Mouse (Mus musculus) intestine, embryonic 16.5 days (tissue): ENCODE measurements at regions not wholly inside any gene's neighbourhood (a gene's known extent, or its start where the extent isn't known, plus 50 kb on each side); places are given as distances from the start of the nearest gene placed in this dataset.

ENCODE experiments used
- ATAC-seq: fragments of 200-750 bp; cut with Nextera tagmentation; 2 replicates; pipeline ENCODE4 v1.8.0; 2017; ENCODE audit warnings: moderate TSS enrichment, moderate library complexity
- H3K27ac ChIP-seq: fragments of 300-500 bp; sonication (generic); 2 replicates; pipeline ENCODE4 v1.5.1; 2014; ENCODE audit warnings: mild to moderate bottlenecking, low read length
- H3K27me3 ChIP-seq: fragments of 300-500 bp; sonication (generic); replicated peaks from 2 replicates; pipeline ENCODE4 v1.6.1; 2014; ENCODE audit warnings: low read length, control low read depth, mixed read lengths; ENCODE audit not compliant: control insufficient read depth, insufficient read depth
- H3K36me3 ChIP-seq: fragments of 300-500 bp; sonication (generic); 2 replicates; pipeline ENCODE4 v1.6.1; 2014; ENCODE audit warnings: low read length, control low read depth; ENCODE audit not compliant: control insufficient read depth, insufficient read depth
- H3K4me1 ChIP-seq: fragments of 300-500 bp; sonication (generic); 2 replicates; pipeline ENCODE4 v1.6.1; 2014; ENCODE audit warnings: low read length, control low read depth, mixed read lengths; ENCODE audit not compliant: control insufficient read depth, insufficient read depth
- H3K4me2 ChIP-seq: fragments of 300-500 bp; sonication (generic); 2 replicates; pipeline ENCODE4 v1.6.1; 2014; ENCODE audit warnings: low read depth, low read length, control low read depth
- H3K4me3 ChIP-seq: fragments of 300-500 bp; sonication (generic); 2 replicates; pipeline ENCODE4 v1.5.1; 2014; ENCODE audit warnings: mild to moderate bottlenecking, low read length
- H3K9ac ChIP-seq: fragments of 300-500 bp; sonication (generic); 2 replicates; pipeline ENCODE4 v1.6.1; 2014; ENCODE audit warnings: low read depth, low read length
- H3K9me3 ChIP-seq: fragments of 300-500 bp; sonication (generic); 2 replicates; pipeline ENCODE4 v1.6.1; 2016; ENCODE audit warnings: low read length, control low read depth; ENCODE audit not compliant: control insufficient read depth
- WGBS: fragments of 180-500 bp; shearing (Covaris S2); extraction: QIAGEN DNeasy Blood & Tissue Kit; methylation state at CpG from one replicate; pipeline ENCODE4 v1.1.7; 2014; 5-methylcytosine and 5-hydroxymethylcytosine counted together

DNA sequence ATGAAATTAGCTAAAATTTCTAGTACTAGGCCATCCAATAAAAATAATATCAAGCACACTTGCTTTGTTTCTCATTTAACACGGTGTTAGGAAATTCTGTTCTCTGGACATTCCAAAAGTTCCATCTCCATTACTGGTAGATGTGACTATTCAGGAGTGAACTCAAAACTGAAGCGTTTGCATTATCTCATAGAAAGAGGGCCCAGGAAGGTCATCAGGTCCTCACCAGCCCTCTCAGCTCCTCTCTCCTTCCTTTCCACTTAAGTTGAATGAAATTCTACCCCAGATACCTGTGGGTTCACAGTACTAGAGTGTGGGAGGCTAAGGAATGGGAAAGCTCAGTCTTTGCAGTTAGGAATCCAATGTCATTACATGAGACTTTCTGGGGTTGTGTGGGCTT, 185.2 kb upstream of the Adgrl4 start:
- H3K9ac ChIP-seq: no peak overlapping the region
- WGBS: 63% methylated on average over 2 of the region's 2 CpGs
- H3K27me3 ChIP-seq: no peaks in the 10 kb centered on the region
- H3K4me3 ChIP-seq: no peak overlapping the region
- no peak overlapping the region for H3K27ac ChIP-seq
- H3K4me1 ChIP-seq: no peaks in the 10 kb centered on the region
- H3K36me3 ChIP-seq: no peaks in the 10 kb centered on the region
- H3K9me3 ChIP-seq: no peaks in the 10 kb centered on the region
- no peak overlapping the region for H3K4me2 ChIP-seq
- no peak for ATAC-seq

DNA sequence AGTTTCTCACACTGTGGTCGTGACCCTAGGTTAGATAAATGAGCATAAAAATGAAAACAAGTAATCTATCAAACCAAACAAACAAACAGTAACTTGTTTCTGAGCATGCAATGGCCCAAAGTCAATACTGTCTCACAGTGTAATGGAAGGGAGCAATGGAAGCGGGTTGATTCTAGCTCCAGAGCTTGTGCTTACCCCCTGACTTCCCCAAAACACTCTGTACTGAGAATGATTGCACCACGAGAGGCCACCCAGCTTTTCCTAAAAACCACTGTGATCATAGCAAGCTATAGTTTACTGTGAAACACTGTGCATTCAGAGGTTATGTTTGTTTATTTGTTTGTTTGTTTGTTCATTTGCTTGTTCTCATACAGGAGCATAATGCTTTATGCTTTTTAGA, 174.9 kb upstream of the Adgrl4 start:
- 74% methylated on average over 3 of the region's 3 CpGs for WGBS
- no peaks in the 10 kb centered on the region for H3K4me1 ChIP-seq
- no peaks in the 10 kb centered on the region for H3K9me3 ChIP-seq
- H3K4me2 ChIP-seq: no peak overlapping the region
- H3K27me3 ChIP-seq: no peaks in the 10 kb centered on the region
- no peak overlapping the region for H3K9ac ChIP-seq
- no peak overlapping the region for H3K27ac ChIP-seq
- H3K36me3 ChIP-seq: no peaks in the 10 kb centered on the region
- no peak overlapping the region for H3K4me3 ChIP-seq
- no peak for ATAC-seq

- Histone ChIP-seq H3K9me3 (no peaks in the 10 kb centered on the region), H3K9ac (no peak overlapping the region), H3K4me1 (no peaks in the 10 kb centered on the region), H3K4me2 (no peak overlapping the region), H3K27ac (no peak overlapping the region), H3K4me3 (no peak overlapping the region), H3K27me3 (no peaks in the 10 kb centered on the region), H3K36me3 (no peaks in the 10 kb centered on the region)
- no peak for ATAC-seq
- WGBS: 14% methylated on average over 2 of the region's 2 CpGs
Measured at GRCm38 (mm10) chr3:151265658-151266057, 172.0 kb upstream of the Adgrl4 start.

DNA sequence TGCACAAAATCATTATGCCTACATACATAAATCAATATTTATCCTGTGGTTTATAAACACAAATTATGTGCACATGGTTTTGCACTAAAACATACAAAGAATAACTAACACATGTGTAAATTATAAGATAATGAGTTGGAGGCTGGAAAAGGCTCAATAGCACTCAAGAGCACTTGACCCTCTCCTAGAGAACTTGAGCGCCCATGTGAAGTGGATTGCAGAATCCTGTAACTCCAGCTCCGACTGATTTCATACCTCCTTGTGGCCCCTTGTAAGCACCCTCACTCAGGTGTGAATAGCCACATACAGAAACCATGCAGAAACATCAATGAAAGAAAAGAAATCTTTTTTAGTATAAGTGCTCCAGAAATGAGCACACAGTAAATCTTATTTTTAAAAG, 168.2 kb upstream of the Adgrl4 start:
- Histone ChIP-seq H3K4me2 (no peak overlapping the region), H3K9ac (no peak overlapping the region), H3K4me1 (no peaks in the 10 kb centered on the region), H3K9me3 (no peaks in the 10 kb centered on the region), H3K36me3 (no peaks in the 10 kb centered on the region), H3K27me3 (no peaks in the 10 kb centered on the region), H3K27ac (no peak overlapping the region), H3K4me3 (no peak overlapping the region)
- no peak for ATAC-seq
- 63% methylated on average over 2 of the region's 2 CpGs for WGBS

DNA sequence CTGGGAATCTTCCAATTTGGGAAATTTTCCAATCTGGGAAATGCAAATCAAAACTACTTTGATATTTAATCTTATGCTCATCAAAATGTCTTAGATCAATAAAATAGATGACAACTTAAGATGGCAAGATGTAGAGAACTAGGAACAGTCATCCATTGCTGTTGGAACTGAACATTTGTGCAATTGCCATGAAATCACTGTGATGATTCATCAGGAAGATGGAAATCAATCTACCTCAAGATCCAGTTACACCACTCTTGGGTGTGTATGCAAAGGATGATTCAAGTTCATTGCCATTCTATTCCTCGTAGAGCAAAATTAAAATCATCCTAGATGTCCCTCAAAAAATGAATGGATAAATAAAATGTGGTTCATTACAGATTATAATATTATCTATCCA, 153.9 kb upstream of the Adgrl4 start:
- no peak overlapping the region for H3K4me2 ChIP-seq
- H3K4me1 ChIP-seq: no peaks in the 10 kb centered on the region
- H3K36me3 ChIP-seq: no peaks in the 10 kb centered on the region
- H3K9ac ChIP-seq: no peak overlapping the region
- no peak overlapping the region for H3K27ac ChIP-seq
- H3K9me3 ChIP-seq: no peaks in the 10 kb centered on the region
- H3K27me3 ChIP-seq: no peaks in the 10 kb centered on the region
- no peak for ATAC-seq
- WGBS: 89% methylated on average over 1 of the region's 1 CpGs
- H3K4me3 ChIP-seq: no peak overlapping the region

DNA sequence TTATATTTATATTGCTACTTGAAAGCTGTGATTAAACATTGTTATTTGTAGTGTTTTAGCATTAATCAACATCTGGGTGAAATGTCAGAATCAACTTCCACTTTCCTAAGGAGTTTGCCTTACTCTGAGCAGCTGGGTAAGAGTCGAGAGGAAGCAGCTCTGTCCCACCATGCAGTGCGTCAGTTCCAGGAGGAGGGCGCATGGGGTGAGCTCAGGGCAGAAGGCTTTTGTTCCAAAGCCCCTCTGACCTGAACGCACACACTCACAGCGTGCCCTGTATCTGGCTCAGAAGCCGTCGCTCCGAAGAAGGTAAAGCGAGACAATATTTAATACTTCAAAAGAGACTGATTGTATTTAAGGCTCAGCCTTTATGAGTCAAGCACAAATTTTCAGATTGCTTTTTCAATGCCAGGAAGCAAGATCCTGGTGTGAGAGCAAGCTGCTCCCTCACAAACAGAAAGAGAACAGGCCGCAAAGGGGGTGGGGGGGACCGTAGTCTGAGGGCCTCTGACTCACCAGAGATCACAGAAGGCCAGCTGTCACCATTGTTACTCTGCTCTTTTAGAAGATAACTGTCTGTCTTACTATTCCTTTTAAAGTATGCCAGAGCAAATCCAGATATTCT, 143.6 kb upstream of the Adgrl4 start:
- 0 out of 2 replicates have a peak, but pooled peaks have one; percentile 53 for ATAC-seq
- no peak overlapping the region for H3K9ac ChIP-seq
- 40% methylated on average over 11 of the region's 11 CpGs for WGBS
- 0 out of 2 replicates have a peak, but pooled peaks cover 3% of the 10 kb centered on the region for H3K4me1 ChIP-seq
- H3K4me3 ChIP-seq: no peak overlapping the region
- H3K4me2 ChIP-seq: no peak overlapping the region
- H3K27me3 ChIP-seq: no peaks in the 10 kb centered on the region
- no peak overlapping the region for H3K27ac ChIP-seq
- no peaks in the 10 kb centered on the region for H3K36me3 ChIP-seq
- H3K9me3 ChIP-seq: no peaks in the 10 kb centered on the region

DNA sequence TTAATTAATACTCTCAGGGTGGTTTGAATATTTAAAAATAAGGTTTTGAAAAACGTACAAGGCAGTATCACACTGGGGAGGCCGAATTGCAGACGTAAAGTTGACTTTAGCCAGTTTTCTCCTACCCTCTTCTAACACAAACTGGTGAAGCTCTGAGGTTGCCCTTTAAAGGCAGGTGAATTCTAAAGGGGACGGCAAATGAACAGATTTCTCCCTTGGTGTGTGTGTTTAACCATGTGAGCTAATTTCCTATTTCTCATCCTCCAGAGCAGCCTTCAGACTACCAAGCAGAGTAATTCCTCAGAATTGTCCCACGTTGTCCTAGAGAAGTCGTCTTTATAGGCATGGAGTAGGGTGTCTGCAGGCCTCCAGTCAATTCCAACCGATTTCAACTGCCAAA, 143.1 kb upstream of the Adgrl4 start:
- Histone ChIP-seq H3K4me1 (0 out of 2 replicates have a peak, but pooled peaks cover 3% of the 10 kb centered on the region), H3K4me2 (no peak overlapping the region), H3K9me3 (no peaks in the 10 kb centered on the region), H3K27ac (no peak overlapping the region), H3K4me3 (no peak overlapping the region), H3K36me3 (no peaks in the 10 kb centered on the region), H3K27me3 (no peaks in the 10 kb centered on the region), H3K9ac (no peak overlapping the region)
- ATAC-seq: no peak
- WGBS: 76% methylated on average over 7 of the region's 7 CpGs

DNA sequence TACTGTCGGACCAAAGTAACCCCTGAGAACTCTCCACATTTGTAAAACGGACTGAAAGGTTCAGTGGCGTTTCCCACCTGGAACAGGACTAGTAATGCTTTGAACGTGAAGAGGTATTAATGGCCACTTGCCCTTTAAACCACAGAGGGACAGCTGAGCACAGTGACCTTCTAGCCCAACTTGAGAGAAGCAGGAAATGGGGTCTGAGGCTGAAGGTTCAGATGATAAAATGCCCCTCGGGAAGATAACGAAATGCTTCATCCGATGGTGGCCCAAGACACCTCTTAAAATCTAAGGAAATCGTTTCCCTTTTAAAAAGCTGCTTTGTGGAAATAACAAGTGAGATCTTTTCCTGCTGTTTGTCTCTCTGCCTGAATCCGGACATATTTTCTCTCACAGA, 142.7 kb upstream of the Adgrl4 start:
- no peaks in the 10 kb centered on the region for H3K36me3 ChIP-seq
- H3K27ac ChIP-seq: no peak overlapping the region
- no peak overlapping the region for H3K4me2 ChIP-seq
- no peak overlapping the region for H3K4me3 ChIP-seq
- no peaks in the 10 kb centered on the region for H3K27me3 ChIP-seq
- H3K9ac ChIP-seq: no peak overlapping the region
- no peak for ATAC-seq
- no peaks in the 10 kb centered on the region for H3K9me3 ChIP-seq
- WGBS: 70% methylated on average over 9 of the region's 9 CpGs
- 0 out of 2 replicates have a peak, but pooled peaks cover 3% of the 10 kb centered on the region for H3K4me1 ChIP-seq

- Histone ChIP-seq H3K36me3 (no peaks in the 10 kb centered on the region), H3K9me3 (no peaks in the 10 kb centered on the region), H3K27me3 (no peaks in the 10 kb centered on the region), H3K27ac (no peak overlapping the region), H3K4me3 (no peak overlapping the region), H3K4me2 (no peak overlapping the region), H3K4me1 (0 out of 2 replicates have a peak, but pooled peaks cover 3% of the 10 kb centered on the region), H3K9ac (no peak overlapping the region)
- 54% methylated on average over 2 of the region's 2 CpGs for WGBS
- no peak for ATAC-seq
Measured at GRCm38 (mm10) chr3:151298325-151298724, 139.4 kb upstream of the Adgrl4 start.

DNA sequence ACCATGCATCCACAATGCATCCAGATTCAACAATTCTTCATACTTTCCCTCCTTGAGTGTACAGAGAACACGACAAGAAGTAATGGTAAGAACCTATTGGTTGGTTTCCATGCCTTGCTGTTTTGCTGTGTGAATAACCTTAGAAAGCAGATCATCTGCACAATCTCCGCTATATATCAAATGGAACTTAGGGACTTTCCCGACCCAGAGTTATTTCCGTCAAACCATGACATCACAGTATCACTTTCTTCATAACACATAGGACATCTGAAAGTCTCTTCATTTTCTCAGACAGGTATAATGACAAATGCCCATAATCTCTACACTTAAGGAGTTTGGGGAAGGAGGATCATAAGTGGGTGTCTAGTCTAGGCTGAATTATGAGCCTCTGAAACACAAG, 132.3 kb upstream of the Adgrl4 start:
- Histone ChIP-seq H3K36me3 (no peaks in the 10 kb centered on the region), H3K4me3 (no peak overlapping the region), H3K9ac (no peak overlapping the region), H3K9me3 (no peaks in the 10 kb centered on the region), H3K4me2 (no peak overlapping the region), H3K4me1 (no peaks in the 10 kb centered on the region), H3K27ac (no peak overlapping the region), H3K27me3 (no peaks in the 10 kb centered on the region)
- WGBS: 93% methylated on average over 4 of the region's 4 CpGs
- no peak for ATAC-seq
